In genomic region chr6:72615561-72616375, GRCm38 (mm10) we compare ENCODE assay signal across 8 mouse cellular contexts. TPM values are rescaled to one million over a fixed set of nuclear protein-coding genes. Genes with fewer than 3 reads are reported as not detected.
A peak's percentile ranks its signal among the peaks of the same experiment; 100 is the strongest.
DNase-seq lines count a peak whose midpoint lies in the region; ATAC-seq lines count a peak whose summit lies in the region.

No protein-coding gene starts in this region.

- H3K9ac ChIP-seq in neural tube, embryonic 11.5 days (ENCODE audit: low read length), result peak overlapping the region; percentile 61
- peak overlapping the region; percentile 80 for H3K9ac ChIP-seq in hindbrain, embryonic 16.5 days (ENCODE audit: low read depth, low read length)
- H3K9ac ChIP-seq in midbrain, embryonic 14.5 days (replicated peaks; ENCODE audit: low read length), result peak overlapping the region; percentile 80

- peak overlapping the region; percentile 70 for H3K4me2 ChIP-seq in neural tube, embryonic 11.5 days (ENCODE audit: low read depth)
- peak overlapping the region; percentile 95 for H3K4me2 ChIP-seq in hindbrain, embryonic 16.5 days (ENCODE audit: low read length)
- peak overlapping the region; percentile 96 for H3K4me2 ChIP-seq in midbrain, embryonic 14.5 days (ENCODE audit: low read length)

- ATAC-seq in neural tube, embryonic 11.5 days (ENCODE audit: insufficient read depth, low FRiP score, low TSS enrichment), result no peak
- ATAC-seq in hindbrain, embryonic 16.5 days, result no peak; the same call in 1 of the 2 replicates
- ATAC-seq in midbrain, embryonic 14.5 days (ENCODE audit: low FRiP score, low TSS enrichment), result no peak

- H3K27me3 ChIP-seq in neural tube, embryonic 11.5 days (ENCODE audit: control insufficient read depth, insufficient read depth, low read length), result no peaks in the 10 kb centered on the region
- H3K27me3 ChIP-seq in hindbrain, embryonic 16.5 days (replicated peaks; ENCODE audit: control insufficient read depth, insufficient read depth, low read length), result no peaks in the 10 kb centered on the region
- H3K27me3 ChIP-seq in midbrain, embryonic 14.5 days (ENCODE audit: control insufficient read depth, insufficient read depth, low read length), result no peaks in the 10 kb centered on the region

- H3K4me1 ChIP-seq in neural tube, embryonic 11.5 days (ENCODE audit: control insufficient read depth, insufficient read depth, low read length), result peaks cover 11% of the 10 kb centered on the region
- peaks cover 28% of the 10 kb centered on the region for H3K4me1 ChIP-seq in hindbrain, embryonic 16.5 days (ENCODE audit: control insufficient read depth, insufficient read depth, low read depth, low read length)
- H3K4me1 ChIP-seq in midbrain, embryonic 14.5 days (ENCODE audit: control insufficient read depth, insufficient read depth, low read length), result peaks cover 24% of the 10 kb centered on the region

- DNase-seq in neural tube, embryonic 11.5 days (ENCODE audit: low spot score), result no peak
- no peak for DNase-seq in neural tube, embryonic 10.5 days (ENCODE audit: extremely low spot score, low spot score)
- peak; percentile 42 for DNase-seq in cerebellum, adult 9-11 months
- DNase-seq in midbrain, embryonic 14.5 days, result no peak
- DNase-seq in yolk sac, embryonic 10.5 days (ENCODE audit: low spot score), result no peak
- no peak for DNase-seq in adrenal gland, postnatal 4 days (ENCODE audit: low spot score in 2 of 2)
- no peak for DNase-seq in right cerebral cortex, adult 18-20 months

- H3K9me3 ChIP-seq in neural tube, embryonic 11.5 days (ENCODE audit: control insufficient read depth, low read length), result no peaks in the 10 kb centered on the region
- H3K9me3 ChIP-seq in hindbrain, embryonic 16.5 days (ENCODE audit: control insufficient read depth, low read length), result no peaks in the 10 kb centered on the region
- H3K9me3 ChIP-seq in midbrain, embryonic 14.5 days (ENCODE audit: control insufficient read depth, low read length), result no peaks in the 10 kb centered on the region

- peak overlapping the region; percentile 52 for H3K4me3 ChIP-seq in neural tube, embryonic 11.5 days (ENCODE audit: low read depth, low read length)
- peak overlapping the region; percentile 80 for H3K4me3 ChIP-seq in hindbrain, embryonic 16.5 days (ENCODE audit: low read length)
- H3K4me3 ChIP-seq in midbrain, embryonic 14.5 days (replicated peaks; ENCODE audit: low read depth, low read length), result peak overlapping the region; percentile 68

- H3K36me3 ChIP-seq in neural tube, embryonic 11.5 days (ENCODE audit: control insufficient read depth, insufficient read depth, low read length), result no peaks in the 10 kb centered on the region
- H3K36me3 ChIP-seq in hindbrain, embryonic 16.5 days (ENCODE audit: control insufficient read depth, insufficient read depth, low read length), result peaks cover 4% of the 10 kb centered on the region; the same call in 1 of the 2 replicates
- H3K36me3 ChIP-seq in midbrain, embryonic 14.5 days (ENCODE audit: control insufficient read depth, insufficient read depth, low read length), result peaks cover 24% of the 10 kb centered on the region

- 28% methylated on average over 25 of the region's 25 CpGs for WGBS in neural tube, embryonic 11.5 days
- WGBS in hindbrain, embryonic 16.5 days, result 27% methylated on average over 25 of the region's 25 CpGs
- 32% methylated on average over 25 of the region's 25 CpGs for WGBS in midbrain, embryonic 14.5 days

- no peak overlapping the region for H3K27ac ChIP-seq in neural tube, embryonic 11.5 days (ENCODE audit: low read depth, low read length)
- H3K27ac ChIP-seq in hindbrain, embryonic 16.5 days (ENCODE audit: low read depth, low read length), result no peak overlapping the region
- H3K27ac ChIP-seq in midbrain, embryonic 14.5 days (replicated peaks; ENCODE audit: low read depth, low read length), result no peak overlapping the region

RNA-seq across cellular contexts. Expression of gene Tgoln1, which starts 1.0 kb away (rescaled TPM):
- 43.3 and 44.1 TPM in 2 replicates for polyA plus RNA-seq in neural tube, embryonic 11.5 days (2014; fragmentation: Nextera tagmentation; extraction: Ambion mirVana)
- polyA plus RNA-seq in hindbrain, embryonic 16.5 days (2015; fragmentation: Nextera tagmentation; extraction: Ambion mirVana), result 35.6 and 38.9 TPM in 2 replicates
- 31.6 and 47.1 TPM in 2 replicates for polyA plus RNA-seq in midbrain, embryonic 14.5 days (2014; fragmentation: Nextera tagmentation; extraction: Ambion mirVana)
- total RNA-seq in adrenal gland, postnatal 4 days (2021), result 10 to 100 TPM; 94.9 to 96.7 TPM

RNA-seq across cellular contexts. Expression of gene Retsat, which starts 17.5 kb away (rescaled TPM):
- 7.1 and 7.7 TPM in 2 replicates for polyA plus RNA-seq in neural tube, embryonic 11.5 days (2014; fragmentation: Nextera tagmentation; extraction: Ambion mirVana)
- 7.0 and 8.4 TPM in 2 replicates for polyA plus RNA-seq in hindbrain, embryonic 16.5 days (2015; fragmentation: Nextera tagmentation; extraction: Ambion mirVana)
- 4.2 and 5.1 TPM in 2 replicates for polyA plus RNA-seq in midbrain, embryonic 14.5 days (2014; fragmentation: Nextera tagmentation; extraction: Ambion mirVana)
- total RNA-seq in adrenal gland, postnatal 4 days (2021), result 100 to 1,000 TPM; 159 to 166 TPM

RNA-seq across cellular contexts. Expression of gene Elmod3, which starts 17.6 kb away (rescaled TPM):
- 16.5 and 17.0 TPM in 2 replicates for polyA plus RNA-seq in neural tube, embryonic 11.5 days (2014; fragmentation: Nextera tagmentation; extraction: Ambion mirVana)
- 17.3 and 18.7 TPM in 2 replicates for polyA plus RNA-seq in hindbrain, embryonic 16.5 days (2015; fragmentation: Nextera tagmentation; extraction: Ambion mirVana)
- polyA plus RNA-seq in midbrain, embryonic 14.5 days (2014; fragmentation: Nextera tagmentation; extraction: Ambion mirVana), result 13.5 and 19.8 TPM in 2 replicates
- total RNA-seq in adrenal gland, postnatal 4 days (2021), result 10 to 100 TPM; 14.2 to 16.8 TPM
